Mouse (Mus musculus): ENCODE measurements around the gene Nt5dc3. TPM values are rescaled to one million over a fixed set of nuclear protein-coding genes. Genes with fewer than 3 reads are reported as not detected.

Nt5dc3 gene
- polyA plus RNA-seq, 3 experiments from 2014 or later = 0.68 to 1.9 (median 1.2) TPM

DNA sequence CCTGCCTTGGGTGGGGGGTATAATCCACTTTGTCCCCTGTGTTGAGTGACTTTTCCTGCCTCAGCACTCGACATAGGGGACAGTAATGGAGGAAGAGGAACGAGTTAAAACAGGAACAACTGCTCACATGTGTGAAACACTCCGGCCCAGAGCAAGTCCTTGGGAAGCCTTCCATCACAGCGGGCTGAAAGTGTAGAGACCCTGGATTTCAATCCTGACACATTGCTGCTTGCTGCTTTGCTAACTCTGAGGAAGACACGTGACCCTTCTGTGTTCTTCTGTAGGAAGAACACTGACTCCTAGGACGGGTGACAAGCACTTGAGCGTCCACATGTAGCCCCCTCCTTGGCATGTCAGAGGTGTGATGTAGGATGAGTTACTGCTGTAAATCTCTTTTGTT, 36.3 kb downstream of the Nt5dc3 start:
- no peak for ATAC-seq

DNA sequence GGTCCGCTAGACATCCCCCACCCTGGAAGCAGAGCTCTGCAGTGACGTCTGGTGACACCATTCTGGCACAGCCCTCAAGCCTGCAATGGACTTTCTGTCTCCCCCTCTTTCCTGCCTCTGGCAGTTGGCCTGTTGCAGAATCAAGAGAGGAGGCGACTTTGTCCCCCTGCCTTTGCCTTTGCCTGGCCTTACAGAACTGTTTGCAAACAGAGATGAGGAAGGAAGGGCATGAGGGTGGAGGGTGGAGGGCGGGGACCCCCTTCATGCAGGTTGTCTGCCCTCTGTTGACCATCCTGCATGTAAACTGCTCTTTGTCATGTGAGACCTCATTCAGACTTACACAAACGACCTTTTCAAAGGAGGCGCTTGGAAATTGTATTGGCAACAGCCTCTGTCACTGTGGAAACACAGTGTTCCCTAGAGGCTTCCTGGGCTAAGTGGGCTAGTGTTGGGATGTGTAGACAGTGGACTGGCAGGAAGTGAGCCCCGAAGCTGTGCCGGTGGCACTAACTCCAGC, 40.9 kb downstream of the Nt5dc3 start:
- ATAC-seq = no peak

DNA sequence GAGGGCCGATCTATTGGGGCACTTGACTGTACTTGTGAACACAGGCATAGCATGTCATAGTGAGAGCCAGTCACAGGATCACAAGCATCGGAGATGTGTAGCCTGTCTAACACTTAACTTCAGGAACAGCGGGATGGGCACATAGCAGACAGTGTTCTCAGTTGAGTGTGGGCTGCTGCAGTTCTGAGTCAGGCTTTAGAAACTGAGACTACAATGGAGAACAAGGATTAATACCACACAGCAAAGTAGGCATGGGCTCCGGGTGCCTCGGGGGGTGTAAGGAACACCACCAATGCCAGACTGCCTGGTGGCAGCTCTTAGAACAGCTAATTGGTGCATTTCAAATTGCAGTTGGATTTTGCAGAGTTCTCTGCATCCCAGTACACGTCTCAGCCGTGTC, 42.2 kb downstream of the Nt5dc3 start:
- ATAC-seq = no peak

DNA sequence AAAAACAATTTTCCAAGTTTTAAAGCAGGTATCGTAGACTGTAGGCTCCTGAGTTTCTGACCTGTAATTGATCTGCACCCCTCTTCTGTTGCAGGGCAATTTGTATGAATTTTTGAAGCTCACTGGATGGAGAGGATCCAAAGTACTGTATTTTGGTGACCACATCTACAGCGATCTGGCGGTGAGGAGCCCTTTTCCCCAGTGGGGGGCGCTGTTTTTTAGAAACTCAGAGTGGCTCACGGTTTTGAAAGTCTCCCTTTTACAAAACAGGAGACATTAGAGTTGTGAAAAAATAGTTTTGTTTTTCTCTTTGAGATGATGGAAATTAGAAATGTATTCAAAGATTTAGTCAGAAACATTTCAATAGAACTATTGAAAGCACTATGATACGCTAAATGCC, 45.3 kb downstream of the Nt5dc3 start:
- ATAC-seq = no peak

DNA sequence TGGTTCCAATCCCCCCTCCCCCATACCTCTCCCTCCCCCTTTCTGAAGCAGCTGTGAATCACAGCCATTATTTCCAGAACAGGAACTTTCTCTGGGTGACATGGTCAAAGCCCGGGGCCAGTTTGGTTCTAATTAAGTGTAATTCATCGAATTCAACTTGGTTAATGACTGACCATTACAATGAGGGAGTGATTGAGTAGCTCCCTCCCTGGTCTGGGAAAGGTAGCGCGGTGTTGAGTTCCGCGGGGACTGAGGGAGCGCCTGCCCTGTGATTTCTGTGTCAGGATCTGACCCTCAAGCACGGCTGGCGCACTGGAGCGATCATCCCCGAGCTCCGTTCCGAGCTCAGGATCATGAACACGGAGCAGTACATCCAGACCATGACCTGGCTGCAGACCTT, 46.1 kb downstream of the Nt5dc3 start:
- no peak for ATAC-seq

DNA sequence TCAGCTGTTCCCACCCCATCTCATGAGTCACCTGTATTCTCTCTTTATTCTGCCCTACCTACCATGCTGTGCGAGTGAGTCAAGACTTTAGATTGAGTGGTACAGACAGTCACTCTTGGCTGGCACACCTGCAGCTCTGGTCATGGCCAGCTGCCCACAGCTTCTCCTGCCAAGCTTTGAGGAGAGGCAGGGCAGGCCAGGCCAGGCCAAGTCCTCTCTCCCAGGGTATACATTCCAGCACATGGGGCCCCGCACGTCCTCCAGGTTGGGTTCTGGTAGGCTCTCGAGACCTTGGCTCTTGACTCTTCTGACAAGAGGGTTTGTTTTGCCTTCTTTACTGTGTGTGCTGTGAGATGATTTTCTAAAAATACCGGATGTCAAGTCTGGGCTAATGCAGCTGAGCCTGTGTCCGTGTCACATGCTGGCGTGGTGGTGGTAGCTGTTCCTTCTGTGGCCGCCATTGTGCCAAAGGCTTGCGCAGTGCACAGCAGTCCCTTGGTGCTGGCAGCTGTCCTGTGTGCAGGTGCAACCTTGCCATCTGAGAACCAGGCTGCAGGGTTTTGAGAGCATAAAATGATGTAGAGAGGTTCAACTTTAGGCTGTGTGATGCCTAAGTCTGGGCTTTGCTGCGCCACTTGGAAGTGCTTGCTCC, 47.2 kb downstream of the Nt5dc3 start:
- ATAC-seq = no peak

DNA sequence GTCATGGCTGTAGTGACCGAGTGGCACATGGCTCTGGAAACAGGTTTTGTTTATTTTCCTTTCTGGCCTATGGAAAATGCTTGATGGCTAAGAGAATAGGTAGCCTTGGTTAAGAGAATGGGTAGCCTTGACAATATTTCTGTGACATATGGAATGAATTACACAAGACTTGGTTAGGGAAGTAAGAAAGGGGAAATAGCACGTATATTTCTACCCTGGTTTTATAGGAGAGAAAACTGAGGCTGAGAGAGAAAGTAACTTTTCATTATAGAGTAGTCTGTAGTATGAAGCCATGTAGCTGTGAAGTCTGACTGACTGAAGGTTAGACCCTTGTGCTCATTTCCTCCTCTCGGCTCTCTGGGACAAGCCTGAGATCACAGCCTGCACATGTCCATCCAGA, 48.1 kb downstream of the Nt5dc3 start:
- no peak for ATAC-seq

DNA sequence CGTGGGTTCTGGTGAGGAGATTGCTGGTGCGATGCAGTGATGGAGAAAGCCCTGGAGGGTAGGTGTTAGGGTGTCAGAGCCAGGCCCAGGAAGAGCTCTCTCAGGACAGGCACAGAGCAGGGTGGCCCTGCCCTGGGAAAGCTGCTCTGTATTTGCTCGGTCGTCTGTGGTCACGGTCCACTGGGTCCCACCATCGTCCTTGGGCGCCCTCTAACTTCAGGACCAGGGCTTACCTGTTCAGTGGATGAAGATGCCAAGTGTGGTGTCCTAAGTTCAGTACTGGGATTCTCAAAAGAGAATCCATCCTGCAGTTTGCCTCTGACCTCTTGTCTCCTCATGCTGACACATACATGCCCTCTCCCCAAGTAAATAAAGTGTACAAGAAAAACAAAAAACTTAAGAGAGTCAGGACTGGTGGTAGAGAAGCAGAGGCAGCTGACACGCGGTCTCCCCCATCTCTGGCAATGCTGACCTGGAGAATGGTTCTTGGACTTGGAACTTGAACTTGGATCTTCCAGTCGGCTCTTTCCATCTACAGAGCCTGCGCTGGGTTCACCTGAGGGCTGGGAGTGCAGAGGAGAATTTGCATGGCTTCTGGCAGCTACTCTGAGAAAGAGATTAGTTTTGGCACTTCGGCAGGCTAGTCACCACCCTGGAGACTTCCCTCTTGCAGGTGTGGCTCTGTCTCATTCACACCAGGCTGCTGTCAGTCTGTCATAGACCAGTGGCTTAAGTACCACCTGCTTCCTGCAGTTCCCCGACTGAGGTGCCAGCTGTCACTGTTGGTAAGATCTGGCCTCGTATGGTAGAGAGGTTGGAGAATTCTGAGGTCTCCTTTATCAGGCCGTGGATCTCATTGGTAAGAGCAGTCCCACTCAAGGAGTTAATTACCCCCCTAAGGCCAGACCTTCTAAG, 49.7 kb downstream of the Nt5dc3 start:
- no peak for ATAC-seq

DNA sequence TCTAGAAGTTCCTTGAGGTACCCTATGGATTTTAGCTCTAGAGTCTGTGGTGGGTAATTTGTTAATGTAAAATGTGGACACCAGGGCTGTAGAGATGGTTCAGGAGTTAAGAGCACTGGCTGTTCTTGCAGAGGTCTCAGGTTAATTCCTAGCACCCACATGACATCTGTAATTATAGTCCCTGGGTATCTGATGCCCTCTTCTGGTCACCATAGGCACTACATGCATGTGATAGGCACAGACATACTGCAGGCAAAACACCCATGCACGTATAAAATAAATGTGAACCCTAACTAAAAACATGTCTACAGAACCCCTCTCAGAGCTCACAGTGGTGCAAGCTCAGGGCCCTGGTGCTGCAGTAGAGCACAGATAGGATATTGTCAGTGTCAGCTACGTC, 50.7 kb downstream of the Nt5dc3 start:
- no peak for ATAC-seq

DNA sequence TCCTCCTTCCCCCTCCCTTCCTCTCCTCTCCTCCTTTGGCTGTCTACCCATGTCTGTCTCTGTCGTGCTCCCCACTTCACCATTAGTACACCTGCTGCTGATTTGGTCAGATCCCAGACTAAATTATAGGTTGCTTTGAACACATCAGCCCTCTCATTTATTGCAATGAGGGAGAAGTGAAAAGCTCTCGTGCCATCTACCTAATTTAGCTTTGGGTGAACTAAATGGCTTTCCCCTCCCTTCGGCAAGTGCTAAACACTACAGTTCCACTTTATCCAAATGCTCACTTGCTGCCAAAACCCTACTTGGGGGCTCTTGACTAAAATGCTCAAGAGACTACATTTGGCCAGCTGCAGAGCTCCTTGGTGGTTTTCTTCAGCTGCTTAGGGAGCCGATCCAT, 58.0 kb downstream of the Nt5dc3 start:
- ATAC-seq = no peak

DNA sequence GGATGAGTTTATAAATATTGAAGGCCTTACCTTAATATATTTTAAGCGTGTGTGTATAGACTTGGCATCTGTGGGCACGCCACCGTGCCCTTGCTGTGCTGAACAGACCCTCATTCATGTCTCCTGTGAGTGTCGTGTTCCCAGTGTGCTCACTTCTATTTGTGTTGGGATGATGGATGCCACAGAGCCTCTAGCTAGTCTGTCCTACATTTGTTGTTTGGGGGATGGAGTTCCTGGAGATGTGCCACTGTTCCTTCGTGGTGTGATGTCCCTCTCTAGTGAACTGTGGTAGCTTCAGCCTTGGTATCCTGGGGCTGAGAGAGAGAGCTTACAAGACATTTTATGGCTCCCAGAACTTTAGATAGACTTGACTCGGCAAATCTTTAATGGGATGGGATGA, 60.0 kb downstream of the Nt5dc3 start:
- ATAC-seq = no peak

DNA sequence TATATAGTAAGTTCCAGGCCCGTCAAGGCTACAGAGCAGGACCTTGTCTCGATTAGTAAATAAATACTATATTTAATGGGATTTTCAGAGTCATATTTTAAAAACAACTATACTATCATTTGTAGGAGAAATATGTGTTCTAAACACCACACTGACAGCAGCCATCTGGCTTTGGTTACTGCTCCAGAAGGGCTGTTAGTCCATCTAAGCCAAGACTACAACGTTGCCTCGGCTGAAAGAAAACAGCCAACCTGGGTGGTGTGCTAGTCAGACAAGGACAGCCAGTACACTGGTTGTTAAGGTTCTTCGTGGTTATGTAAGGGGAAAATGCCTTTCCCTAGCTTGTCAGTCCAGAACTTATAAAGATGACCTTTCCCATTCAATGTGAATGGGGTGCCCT, 63.9 kb downstream of the Nt5dc3 start:
- no peak for ATAC-seq

DNA sequence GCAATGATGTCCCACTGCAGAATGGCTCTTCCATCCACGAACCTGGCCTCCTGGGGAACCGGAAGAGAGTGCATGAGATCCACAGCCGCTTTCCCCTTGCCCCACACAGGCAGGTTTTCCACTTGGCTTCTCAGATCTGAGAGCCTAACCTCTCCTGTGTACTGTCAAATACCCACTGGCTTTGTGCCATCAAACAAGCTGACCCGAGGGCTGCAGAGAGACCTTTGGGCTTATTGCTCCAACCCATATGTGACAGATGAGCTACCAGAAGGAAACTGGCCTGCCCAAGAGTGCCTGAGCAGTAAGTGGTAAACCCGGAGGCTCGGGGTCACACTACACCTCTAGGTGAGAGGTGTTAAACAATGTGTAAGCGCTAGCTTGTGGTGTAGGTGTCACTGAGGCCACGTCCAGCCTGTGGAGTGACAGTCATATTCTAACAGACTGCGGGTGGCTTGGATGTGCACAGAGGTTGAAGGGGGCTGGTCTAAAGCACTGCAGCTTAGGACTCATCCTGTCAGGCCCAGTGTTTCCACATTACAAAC, 68.2 kb downstream of the Nt5dc3 start:
- no peak for ATAC-seq

DNA sequence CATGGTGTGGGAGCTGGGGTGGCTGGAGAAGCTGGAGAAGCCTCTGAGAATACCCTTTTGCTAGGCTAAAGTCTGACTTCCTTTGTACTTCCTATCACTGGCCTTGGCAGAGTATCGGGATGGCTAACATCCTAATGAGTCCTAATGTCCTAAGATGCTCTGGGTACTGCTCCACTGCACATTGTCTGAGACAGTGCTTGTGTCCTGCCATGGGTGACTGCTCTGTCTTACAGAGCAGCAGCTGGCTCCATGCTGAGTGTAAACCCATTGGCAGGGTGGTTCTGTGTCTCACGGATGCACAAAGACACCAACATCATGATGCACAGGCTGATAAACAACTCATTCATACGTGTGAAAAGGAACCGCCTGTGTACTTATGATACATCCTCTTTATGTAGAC, 70.3 kb downstream of the Nt5dc3 start:
- no peak for ATAC-seq

DNA sequence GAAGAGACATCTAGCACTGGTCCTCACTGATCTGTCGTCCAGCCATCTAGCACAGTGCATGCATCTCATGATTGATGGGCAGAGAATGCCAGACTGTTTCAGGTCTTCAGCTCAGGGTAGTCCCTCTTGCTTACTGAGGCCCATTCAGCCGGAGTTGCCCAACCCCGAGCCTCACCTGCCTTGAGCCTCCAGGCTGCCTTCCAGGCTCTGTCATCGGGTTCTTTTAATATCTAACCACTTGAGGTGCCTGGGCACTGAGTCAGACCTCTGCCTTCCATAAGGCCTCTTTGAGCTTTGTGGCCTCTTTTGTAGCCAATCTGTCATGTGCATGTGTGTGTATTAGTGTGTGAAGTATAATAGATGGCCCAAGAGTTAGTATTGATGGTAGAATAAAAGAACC, 70.7 kb downstream of the Nt5dc3 start:
- ATAC-seq = no peak

DNA sequence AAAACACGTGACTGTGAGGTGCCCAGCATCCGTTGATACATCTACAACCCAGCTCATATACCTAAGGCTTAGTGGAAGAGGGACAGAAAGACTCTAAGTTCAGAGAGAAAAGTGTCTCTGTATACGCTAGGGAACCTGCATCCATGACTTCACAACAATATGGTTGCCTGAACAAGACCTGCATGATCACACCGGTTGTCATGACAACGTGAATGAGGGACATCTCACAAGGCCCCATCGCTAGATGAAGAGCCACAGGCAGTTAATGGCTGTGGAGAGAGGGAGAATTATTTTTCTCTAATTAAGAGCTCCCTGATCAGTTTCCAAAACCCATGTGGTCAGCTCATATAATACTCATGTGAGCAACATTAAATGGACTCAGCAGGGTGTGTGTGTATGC, 73.4 kb downstream of the Nt5dc3 start:
- ATAC-seq = no peak

DNA sequence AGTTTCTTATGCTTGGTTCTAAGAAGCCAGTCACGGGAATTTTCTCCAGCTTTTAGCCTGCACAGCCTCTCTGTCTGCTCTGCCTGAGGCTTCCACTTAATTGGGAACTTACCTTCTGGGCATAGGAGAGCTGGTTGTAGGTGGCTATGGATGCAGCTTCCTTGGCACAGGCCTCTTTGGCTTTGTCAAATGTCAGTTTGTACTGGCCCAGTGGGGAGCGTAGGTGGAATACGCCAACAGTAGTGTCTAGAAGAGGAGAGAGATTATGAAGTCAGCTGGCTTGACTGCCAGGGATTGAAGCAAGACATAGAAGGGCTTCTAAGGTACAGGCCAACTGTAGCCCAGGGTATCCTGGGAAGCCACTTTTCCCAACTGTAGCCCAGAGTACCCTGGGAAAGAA, 74.6 kb downstream of the Nt5dc3 start:
- no peak for ATAC-seq

DNA sequence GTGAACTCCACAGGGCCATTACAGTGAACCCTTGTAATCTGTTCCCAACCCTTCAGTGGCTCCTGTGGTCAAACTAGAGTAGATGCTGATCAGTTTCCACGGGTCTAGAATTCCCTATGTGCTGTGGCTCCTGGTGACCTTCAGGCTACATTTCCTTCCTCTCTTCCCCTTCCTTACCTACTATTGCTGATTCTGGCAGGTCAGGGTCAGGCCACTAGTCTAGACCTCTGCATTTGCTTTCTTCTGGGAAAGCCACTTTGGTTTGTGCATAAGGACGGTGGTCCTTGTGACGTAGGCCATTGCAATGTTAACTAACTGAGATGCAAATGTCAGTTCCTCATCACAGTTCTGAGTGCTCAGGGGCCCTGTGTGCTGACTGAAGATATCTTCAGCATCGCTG, 81.6 kb downstream of the Nt5dc3 start:
- no peak for ATAC-seq

DNA sequence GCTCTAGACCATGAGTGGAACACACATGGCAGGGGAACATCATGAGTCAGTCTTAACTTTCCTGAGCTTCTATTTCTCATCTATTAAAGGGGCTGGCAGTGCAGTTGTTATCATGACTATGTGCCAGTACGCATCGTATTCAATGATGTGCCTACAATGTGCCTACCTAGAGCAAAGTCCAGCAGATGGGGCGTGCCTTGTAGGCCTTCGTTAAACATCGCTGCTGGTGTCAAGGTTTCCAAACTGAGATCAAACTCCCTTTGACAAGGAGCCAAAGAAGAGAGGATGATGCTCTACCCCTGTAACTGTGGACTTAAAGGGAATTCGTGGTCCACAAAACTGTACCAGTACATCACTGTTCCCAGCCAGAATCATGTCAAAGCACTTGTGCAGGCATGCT, 83.7 kb downstream of the Nt5dc3 start:
- ATAC-seq = no peak

DNA sequence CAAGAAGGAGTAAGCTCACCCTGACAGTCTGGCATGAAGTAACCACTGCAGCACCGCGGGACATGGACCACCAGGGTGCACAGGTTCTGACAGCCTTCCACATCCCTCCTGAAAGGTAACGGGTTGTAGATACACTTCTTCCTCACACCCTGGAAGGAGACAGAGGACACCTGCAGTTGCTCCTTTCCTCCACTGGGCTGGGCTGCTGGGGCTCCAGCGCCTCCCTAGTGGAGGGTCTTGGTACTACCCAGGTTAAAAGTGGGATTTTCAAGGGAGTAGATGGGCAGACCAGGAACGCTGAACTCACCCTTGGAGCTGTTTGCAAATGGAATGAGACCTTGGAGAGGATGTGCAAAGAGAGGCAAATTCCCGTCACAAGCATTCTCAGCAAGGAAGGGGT, 84.6 kb downstream of the Nt5dc3 start:
- no peak for ATAC-seq

DNA sequence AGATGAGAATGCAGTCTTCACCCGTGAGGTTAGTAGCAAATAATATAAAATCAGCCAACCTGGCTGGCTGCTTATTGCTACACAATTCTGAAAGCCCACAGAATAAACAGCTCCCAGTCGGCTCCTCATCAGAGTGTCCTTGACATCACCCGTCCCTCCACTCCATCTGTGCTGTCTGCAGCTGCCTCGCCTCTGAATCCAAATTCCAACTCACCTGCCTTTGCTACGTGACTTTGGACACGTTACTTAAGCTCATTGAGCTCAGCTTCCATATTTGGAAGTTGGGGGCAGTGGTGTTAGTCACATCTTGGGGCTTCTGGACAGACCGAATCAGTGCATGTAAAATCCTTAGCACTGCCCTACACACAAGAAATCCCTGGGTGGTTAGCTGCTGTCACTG, 93.3 kb downstream of the Nt5dc3 start:
- ATAC-seq = no peak

DNA sequence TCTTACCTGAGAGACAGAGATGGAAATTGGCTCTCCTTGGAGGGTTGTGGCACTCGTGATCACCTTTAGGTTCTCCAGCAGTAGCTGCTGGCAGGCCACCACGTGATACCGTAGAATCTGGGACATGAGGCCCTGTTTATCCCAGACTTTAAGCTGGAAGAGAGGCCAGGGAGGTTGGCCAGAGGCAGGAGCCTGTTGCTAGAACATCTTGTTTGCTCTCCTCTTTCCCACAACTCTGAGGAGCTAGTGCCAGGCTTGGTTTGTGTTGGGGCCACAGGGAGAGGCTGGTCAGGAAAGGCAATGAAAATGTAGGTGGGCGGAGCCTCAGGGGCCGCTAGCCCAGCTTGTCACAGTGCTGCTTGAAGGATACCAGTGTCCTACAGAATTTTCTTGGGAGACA, 93.8 kb downstream of the Nt5dc3 start:
- ATAC-seq = no peak

DNA sequence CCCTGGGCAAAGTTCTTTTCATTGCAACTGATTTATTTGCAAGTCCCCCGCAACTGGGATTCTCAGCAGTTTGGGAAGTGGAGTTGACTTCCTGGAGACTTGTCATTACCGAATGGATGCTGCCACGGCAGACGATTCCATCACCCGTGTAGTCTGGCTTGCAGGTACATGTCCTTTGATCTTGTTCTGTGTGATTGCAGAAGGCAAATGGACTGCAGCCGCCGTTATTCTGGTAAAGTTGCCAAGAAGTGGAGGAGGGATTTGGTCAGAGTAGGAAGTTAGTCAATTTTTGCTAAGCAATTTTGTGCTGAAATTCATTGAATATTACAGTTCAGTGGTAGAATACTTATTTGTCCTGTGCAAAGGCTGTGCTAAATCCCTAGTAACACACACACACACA, 99.9 kb downstream of the Nt5dc3 start:
- ATAC-seq = no peak

Data from inflammation-experienced regulatory T-cells, adult 6 months (primary cell).